Mouse (Mus musculus): ENCODE measurements around the gene Ryr2. TPM values are rescaled to one million over a fixed set of nuclear protein-coding genes. Genes with fewer than 3 reads are reported as not detected.
"Not testable (repeated sequence)": the region's sequence is repeated elsewhere in the genome, so short reads cannot be mapped to it uniquely, and the experiment has no call there.

Ryr2 gene
- total RNA-seq, 2 experiments from 2014 or later: 175 to 248 TPM

- DNase-seq (ENCODE audit: extremely low spot score in 1 of 2, low spot score in 1 of 2): no peak
Measured at GRCm38 (mm10) chr13:11644846-11645245, 461.9 kb downstream of the Ryr2 start.

GRCm38 (mm10) chr13:11636383-11636782 is 470.4 kb downstream of the Ryr2 start:
- DNase-seq (ENCODE audit: extremely low spot score in 1 of 2, low spot score in 1 of 2): no peak

- no peak for DNase-seq (ENCODE audit: extremely low spot score in 1 of 2, low spot score in 1 of 2)
Measured at GRCm38 (mm10) chr13:11624513-11624912, 482.2 kb downstream of the Ryr2 start.

GRCm38 (mm10) chr13:11595431-11595830 is 511.3 kb downstream of the Ryr2 start:
- no peak for DNase-seq (ENCODE audit: extremely low spot score in 1 of 2, low spot score in 1 of 2)

- no peak for DNase-seq (ENCODE audit: extremely low spot score in 1 of 2, low spot score in 1 of 2)
Measured at GRCm38 (mm10) chr13:11585283-11585682, 521.5 kb downstream of the Ryr2 start.

GRCm38 (mm10) chr13:11572552-11572951 is 534.2 kb downstream of the Ryr2 start:
- no peak for DNase-seq (ENCODE audit: extremely low spot score in 1 of 2, low spot score in 1 of 2)

- DNase-seq (ENCODE audit: extremely low spot score in 1 of 2, low spot score in 1 of 2): no peak
Measured at GRCm38 (mm10) chr13:11567376-11567775, 539.4 kb downstream of the Ryr2 start.

GRCm38 (mm10) chr13:11566486-11566885 is 540.3 kb downstream of the Ryr2 start:
- no peak for DNase-seq (ENCODE audit: extremely low spot score in 1 of 2, low spot score in 1 of 2)

GRCm38 (mm10) chr13:11563224-11564024 is 543.3 kb downstream of the Ryr2 start:
- peak; percentile 36 to 77 for DNase-seq (ENCODE audit: extremely low spot score in 1 of 2, low spot score in 1 of 2)

- no peak for DNase-seq (ENCODE audit: extremely low spot score in 1 of 2, low spot score in 1 of 2)
Measured at GRCm38 (mm10) chr13:11549644-11550043, 557.1 kb downstream of the Ryr2 start.

- DNase-seq (ENCODE audit: extremely low spot score in 1 of 2, low spot score in 1 of 2): not testable (repeated sequence)
Measured at GRCm38 (mm10) chr13:11549136-11549535, 557.6 kb downstream of the Ryr2 start.

GRCm38 (mm10) chr13:11545841-11546240 is 560.9 kb downstream of the Ryr2 start:
- no peak for DNase-seq (ENCODE audit: extremely low spot score in 1 of 2, low spot score in 1 of 2)

GRCm38 (mm10) chr13:11542546-11542945 is 564.2 kb downstream of the Ryr2 start:
- no peak for DNase-seq (ENCODE audit: extremely low spot score in 1 of 2, low spot score in 1 of 2)

GRCm38 (mm10) chr13:11536851-11537250 is 569.9 kb downstream of the Ryr2 start:
- DNase-seq (ENCODE audit: extremely low spot score in 1 of 2, low spot score in 1 of 2): no peak

- no peak for DNase-seq (ENCODE audit: extremely low spot score in 1 of 2, low spot score in 1 of 2)
Measured at GRCm38 (mm10) chr13:11535874-11536273, 570.9 kb downstream of the Ryr2 start.

GRCm38 (mm10) chr13:11533265-11533664 is 573.5 kb downstream of the Ryr2 start:
- no peak for DNase-seq (ENCODE audit: extremely low spot score in 1 of 2, low spot score in 1 of 2)

- DNase-seq (ENCODE audit: extremely low spot score in 1 of 2, low spot score in 1 of 2): no peak
Measured at GRCm38 (mm10) chr13:11532014-11532890, 574.5 kb downstream of the Ryr2 start.

- DNase-seq (ENCODE audit: extremely low spot score in 1 of 2, low spot score in 1 of 2): no peak
Measured at GRCm38 (mm10) chr13:11523612-11524011, 583.1 kb downstream of the Ryr2 start.

GRCm38 (mm10) chr13:11520765-11521164 is 586.0 kb downstream of the Ryr2 start:
- DNase-seq (ENCODE audit: extremely low spot score in 1 of 2, low spot score in 1 of 2): no peak

- DNase-seq (ENCODE audit: extremely low spot score in 1 of 2, low spot score in 1 of 2): no peak
Measured at GRCm38 (mm10) chr13:11511540-11512177, 595.1 kb downstream of the Ryr2 start.
